Mouse (Mus musculus): ENCODE data around the gene Satb1.
A peak's percentile ranks its signal among the peaks of the same experiment; 100 is the strongest.

Satb1 gene

GRCm38 (mm10) chr17:51832900-51833577 lies at the start of gene Satb1:
Satb1 (minus strand) TSS chr17:51833290.
- peak; percentile 79 for DNase-seq (ENCODE audit: low spot score)

- DNase-seq (ENCODE audit: low spot score): no peak
These were observed 49.5 kb upstream of the Satb1 start for GRCm38 (mm10) chr17:51882566-51882965.

- no peak for DNase-seq (ENCODE audit: low spot score)
These were observed 48.0 kb upstream of the Satb1 start for GRCm38 (mm10) chr17:51880895-51881622.

GRCm38 (mm10) chr17:51880221-51880620 lies 47.1 kb upstream of the Satb1 start:
- no peak for DNase-seq (ENCODE audit: low spot score)

- no peak for DNase-seq (ENCODE audit: low spot score)
These were observed 46.6 kb upstream of the Satb1 start for GRCm38 (mm10) chr17:51879736-51880135.

GRCm38 (mm10) chr17:51879171-51879570 lies 46.1 kb upstream of the Satb1 start:
- DNase-seq (ENCODE audit: low spot score): no peak

GRCm38 (mm10) chr17:51876471-51876870 lies 43.4 kb upstream of the Satb1 start:
- DNase-seq (ENCODE audit: low spot score): no peak

GRCm38 (mm10) chr17:51857616-51858015 lies 24.5 kb upstream of the Satb1 start:
- DNase-seq (ENCODE audit: low spot score): no peak

GRCm38 (mm10) chr17:51856332-51856731 lies 23.2 kb upstream of the Satb1 start:
- DNase-seq (ENCODE audit: low spot score): no peak

- DNase-seq (ENCODE audit: low spot score): no peak
These were observed 22.2 kb upstream of the Satb1 start for GRCm38 (mm10) chr17:51855261-51855660.

- no peak for DNase-seq (ENCODE audit: low spot score)
These were observed 20.9 kb upstream of the Satb1 start for GRCm38 (mm10) chr17:51853952-51854351.

GRCm38 (mm10) chr17:51840596-51840995 lies 7.5 kb upstream of the Satb1 start:
- DNase-seq (ENCODE audit: low spot score): no peak

GRCm38 (mm10) chr17:51839484-51839883 lies 6.4 kb upstream of the Satb1 start:
- DNase-seq (ENCODE audit: low spot score): no peak

- DNase-seq (ENCODE audit: low spot score): no peak
These were observed 3.8 kb upstream of the Satb1 start for GRCm38 (mm10) chr17:51836901-51837300.

GRCm38 (mm10) chr17:51836243-51836642 lies 3.2 kb upstream of the Satb1 start:
- DNase-seq (ENCODE audit: low spot score): no peak

- peak; percentile 13 for DNase-seq (ENCODE audit: low spot score)
These were observed 680 bp upstream of the Satb1 start for GRCm38 (mm10) chr17:51833578-51834361.

- DNase-seq (ENCODE audit: low spot score): peak; percentile 37
These were observed 642 bp downstream of the Satb1 start for GRCm38 (mm10) chr17:51832421-51832875.

- DNase-seq (ENCODE audit: low spot score): no peak
These were observed 1.2 kb downstream of the Satb1 start for GRCm38 (mm10) chr17:51831702-51832420.

GRCm38 (mm10) chr17:51831121-51831701 lies 1.9 kb downstream of the Satb1 start:
- peak; percentile 27 for DNase-seq (ENCODE audit: low spot score)

GRCm38 (mm10) chr17:51829436-51829835 lies 3.7 kb downstream of the Satb1 start:
- DNase-seq (ENCODE audit: low spot score): no peak

GRCm38 (mm10) chr17:51827922-51828410 lies 5.1 kb downstream of the Satb1 start:
- no peak for DNase-seq (ENCODE audit: low spot score)
